Comparison of ENCODE assay signal across 11 mouse cellular contexts in genomic region chr15:77856541-77856940, GRCm38 (mm10). TPM values are rescaled to one million over a fixed set of nuclear protein-coding genes. Genes with fewer than 3 reads are reported as not detected.
A peak's percentile ranks its signal among the peaks of the same experiment; 100 is the strongest.
DNase-seq lines count a peak whose midpoint lies in the region; ATAC-seq and TF ChIP-seq lines count a peak whose summit lies in the region.
"Had no signal": no experiment of that assay in that cellular context is flagged by ENCODE, and none has a peak within 500 bp of the region (broad histone marks: within the 10 kb centered on the region; RNA-seq: fewer than 3 reads in every experiment).

No protein-coding gene starts in this region.

- H3K9me3 ChIP-seq in stomach, embryonic 15.5 days, result no peaks in the 10 kb centered on the region
- H3K9me3 ChIP-seq in stomach, postnatal 0 days (ENCODE audit: control insufficient read depth, low read length), result no peaks in the 10 kb centered on the region
- no peaks in the 10 kb centered on the region for H3K9me3 ChIP-seq in heart, postnatal 0 days (replicated peaks; ENCODE audit: control insufficient read depth, low read length)
- no peaks in the 10 kb centered on the region for H3K9me3 ChIP-seq in liver, embryonic 15.5 days (replicated peaks)
- H3K9me3 ChIP-seq in limb, embryonic 10.5 days (replicated peaks), result no peaks in the 10 kb centered on the region
- H3K9me3 ChIP-seq: hindbrain, embryonic 13.5 days; neural tube, embryonic 13.5 days had no signal

- H3K9ac ChIP-seq in stomach, embryonic 15.5 days, result no peak overlapping the region
- no peak overlapping the region for H3K9ac ChIP-seq in stomach, postnatal 0 days (ENCODE audit: low read length)
- H3K9ac ChIP-seq in heart, postnatal 0 days (replicated peaks; ENCODE audit: low read depth, low read length), result no peak overlapping the region
- H3K9ac ChIP-seq in liver, embryonic 15.5 days, result no peak overlapping the region
- H3K9ac ChIP-seq: hindbrain, embryonic 13.5 days; neural tube, embryonic 13.5 days had no signal

- no peak overlapping the region for H3K4me3 ChIP-seq in stomach, embryonic 15.5 days (replicated peaks)
- H3K4me3 ChIP-seq in stomach, postnatal 0 days (ENCODE audit: low read depth, low read length), result no peak overlapping the region
- H3K4me3 ChIP-seq in heart, postnatal 0 days (ENCODE audit: low read depth, low read length), result no peak overlapping the region
- no peak overlapping the region for H3K4me3 ChIP-seq in liver, embryonic 15.5 days (replicated peaks)
- no peak overlapping the region for H3K4me3 ChIP-seq in limb, embryonic 10.5 days
- H3K4me3 ChIP-seq: hindbrain, embryonic 13.5 days; neural tube, embryonic 13.5 days had no signal

- H3K27ac ChIP-seq in stomach, embryonic 15.5 days, result peak overlapping the region; percentile 46
- H3K27ac ChIP-seq in stomach, postnatal 0 days (replicated peaks), result no peak overlapping the region
- peak overlapping the region; percentile 15 for H3K27ac ChIP-seq in heart, postnatal 0 days (ENCODE audit: low read depth)
- peak overlapping the region; percentile 63; the same call in 1 of the 2 replicates for H3K27ac ChIP-seq in liver, embryonic 15.5 days (replicated peaks)
- H3K27ac ChIP-seq in limb, embryonic 10.5 days, result no peak overlapping the region
- H3K27ac ChIP-seq: hindbrain, embryonic 13.5 days; neural tube, embryonic 13.5 days had no signal

- peaks cover 12% of the 10 kb centered on the region; the same call in 1 of the 2 replicates for H3K4me1 ChIP-seq in stomach, embryonic 15.5 days
- H3K4me1 ChIP-seq in stomach, postnatal 0 days (replicated peaks; ENCODE audit: control insufficient read depth, insufficient read depth), result peaks cover 2% of the 10 kb centered on the region
- peaks cover 14% of the 10 kb centered on the region for H3K4me1 ChIP-seq in heart, postnatal 0 days (ENCODE audit: control insufficient read depth, insufficient read depth)
- H3K4me1 ChIP-seq in liver, embryonic 15.5 days (replicated peaks), result peaks cover 36% of the 10 kb centered on the region
- H3K4me1 ChIP-seq in limb, embryonic 10.5 days, result peaks cover 9% of the 10 kb centered on the region

- no peaks in the 10 kb centered on the region for H3K36me3 ChIP-seq in stomach, embryonic 15.5 days
- no peaks in the 10 kb centered on the region for H3K36me3 ChIP-seq in stomach, postnatal 0 days (ENCODE audit: control insufficient read depth, insufficient read depth, low read length)
- H3K36me3 ChIP-seq in heart, postnatal 0 days (replicated peaks; ENCODE audit: control insufficient read depth, insufficient read depth, low read length), result no peaks in the 10 kb centered on the region
- no peaks in the 10 kb centered on the region for H3K36me3 ChIP-seq in liver, embryonic 15.5 days (replicated peaks)
- no peaks in the 10 kb centered on the region for H3K36me3 ChIP-seq in limb, embryonic 10.5 days
- H3K36me3 ChIP-seq: G1E; hindbrain, embryonic 13.5 days; neural tube, embryonic 13.5 days had no signal

- 0 out of 2 replicates have a peak, but pooled peaks have one; percentile 3 for ATAC-seq in stomach, embryonic 15.5 days (ENCODE audit: insufficient read depth, low FRiP score, low read depth)
- ATAC-seq in stomach, postnatal 0 days (ENCODE audit: low FRiP score, low TSS enrichment), result no peak
- peak; percentile 79 for ATAC-seq in heart, postnatal 0 days (ENCODE audit: insufficient read depth, low read depth)
- peak; percentile 7; the same call in 1 of the 2 replicates for ATAC-seq in liver, embryonic 15.5 days (ENCODE audit: insufficient read depth)

- H3K4me2 ChIP-seq in stomach, embryonic 15.5 days, result no peak overlapping the region
- no peak overlapping the region for H3K4me2 ChIP-seq in stomach, postnatal 0 days (replicated peaks; ENCODE audit: low read depth)
- no peak overlapping the region for H3K4me2 ChIP-seq in heart, postnatal 0 days (ENCODE audit: low read depth, low read length)
- no peak overlapping the region for H3K4me2 ChIP-seq in liver, embryonic 15.5 days

- TF ChIP-seq CTCF in stomach, postnatal 0 days (IDR thresholded peaks at IDR 0.05; ENCODE audit: low read depth), result no peak
- no peak for TF ChIP-seq CTCF in heart, postnatal 0 days (IDR thresholded peaks at IDR 0.05; ENCODE audit: low read depth)

- TF ChIP-seq EP300 in stomach, postnatal 0 days (optimal IDR thresholded peaks at IDR 0.05), result no peak
- TF ChIP-seq EP300 in heart, postnatal 0 days (IDR thresholded peaks at IDR 0.05; ENCODE audit: low read depth), result no peak

- DNase-seq in stomach, postnatal 0 days (ENCODE audit: low spot score), result no peak
- peak; percentile 24 for DNase-seq in heart, postnatal 0 days (ENCODE audit: low spot score)
- peak; percentile 31 for DNase-seq in testis, postnatal 14 days (ENCODE audit: low spot score)
- DNase-seq in urinary bladder, postnatal 10 days (ENCODE audit: low spot score), result no peak
- no peak for DNase-seq in limb, embryonic 10.5 days (ENCODE audit: low spot score)
- DNase-seq in spleen, postnatal 4 days (ENCODE audit: low spot score in 2 of 2), result no peak

- H3K27me3 ChIP-seq in stomach, embryonic 15.5 days (replicated peaks), result no peaks in the 10 kb centered on the region
- H3K27me3 ChIP-seq in stomach, postnatal 0 days (ENCODE audit: control insufficient read depth, insufficient read depth, low read length), result no peaks in the 10 kb centered on the region
- H3K27me3 ChIP-seq in heart, postnatal 0 days (ENCODE audit: control insufficient read depth, insufficient read depth, low read length), result no peaks in the 10 kb centered on the region
- H3K27me3 ChIP-seq in liver, embryonic 15.5 days, result no peaks in the 10 kb centered on the region
- no peaks in the 10 kb centered on the region for H3K27me3 ChIP-seq in limb, embryonic 10.5 days (ENCODE audit: low read depth, poor library complexity, severe bottlenecking)
- H3K27me3 ChIP-seq: hindbrain, embryonic 13.5 days; neural tube, embryonic 13.5 days had no signal

- 34% methylated on average over 5 of the region's 5 CpGs for WGBS in stomach, embryonic 15.5 days
- 45% methylated on average over 5 of the region's 5 CpGs for WGBS in stomach, postnatal 0 days
- 16% methylated on average over 5 of the region's 5 CpGs for WGBS in heart, postnatal 0 days
- WGBS in liver, embryonic 15.5 days (ENCODE audit: insufficient replicate concordance), result 35% methylated on average over 5 of the region's 5 CpGs
- 64% methylated on average over 5 of the region's 5 CpGs for WGBS in limb, embryonic 10.5 days

RNA-seq across cellular contexts. Expression of gene Myh9, which starts 14.6 kb away (rescaled TPM):
- 57.0 TPM in 2 replicates for polyA plus RNA-seq in stomach, embryonic 15.5 days (2015; fragmentation: Nextera tagmentation; extraction: Ambion mirVana)
- polyA plus RNA-seq in stomach, postnatal 0 days (2015; fragmentation: Nextera tagmentation; extraction: Ambion mirVana), result 27.9 and 32.9 TPM in 2 replicates
- total RNA-seq in heart, postnatal 0 days (2014; rRNA removed; ENCODE audit: low replicate concordance), result 62.0 and 63.6 TPM in 2 replicates
- polyA plus RNA-seq in heart, postnatal 0 days (2015; fragmentation: Nextera tagmentation; extraction: Ambion mirVana), result 15.7 and 17.5 TPM in 2 replicates
- polyA plus RNA-seq in liver, embryonic 15.5 days (2015; fragmentation: Nextera tagmentation; extraction: Ambion mirVana), result 19.5 and 20.3 TPM in 2 replicates
- polyA plus RNA-seq in limb, embryonic 10.5 days (2016; fragmentation: Nextera tagmentation; extraction: Ambion mirVana), result 30.6 and 39.2 TPM in 2 replicates

Comparison
In these comparisons a context has a peak if more than half of its experiments do, and no peak if none do; other contexts are left out.
1. H3K27ac ChIP-seq: peak in stomach, embryonic 15.5 days (single experiment), heart, postnatal 0 days (single experiment) and liver, embryonic 15.5 days (single experiment); none in stomach, postnatal 0 days (single experiment) and limb, embryonic 10.5 days (single experiment).
2. DNase-seq: peak in heart, postnatal 0 days (single experiment) and testis, postnatal 14 days (single experiment); none in stomach, postnatal 0 days (single experiment), urinary bladder, postnatal 10 days (single experiment), limb, embryonic 10.5 days (single experiment) and spleen, postnatal 4 days (0 of 2).